Mouse (Mus musculus): ENCODE measurements around the gene Lyplal1. TPM values are rescaled to one million over a fixed set of nuclear protein-coding genes. Genes with fewer than 3 reads are reported as not detected.

Gene Lyplal1
- polyA plus RNA-seq, 1 experiment, result 5.1 TPM

GRCm38 (mm10) chr1:186102313-186102712 is 14.8 kb downstream of the Lyplal1 start:
- Histone ChIP-seq H3K4me1 (ENCODE audit: control insufficient read depth, insufficient read depth, low read length) (no peaks in the 10 kb centered on the region), H3K27ac (ENCODE audit: control insufficient read depth, insufficient read depth, low read depth, low read length) (no peak overlapping the region), H3K4me3 (ENCODE audit: control insufficient read depth, low read depth, low read length) (no peak overlapping the region), H3K36me3 (ENCODE audit: control insufficient read depth, insufficient read depth, low read length) (no peaks in the 10 kb centered on the region), H3K27me3 (ENCODE audit: control insufficient read depth, insufficient read depth, low read length) (no peaks in the 10 kb centered on the region)
- TF ChIP-seq POLR2A (IDR thresholded peaks at IDR 0.05; ENCODE audit: control insufficient read depth, low read depth, low read length), result no peak

- Histone ChIP-seq H3K27ac (ENCODE audit: control insufficient read depth, insufficient read depth, low read depth, low read length) (no peak overlapping the region), H3K36me3 (ENCODE audit: control insufficient read depth, insufficient read depth, low read length) (no peaks in the 10 kb centered on the region), H3K27me3 (ENCODE audit: control insufficient read depth, insufficient read depth, low read length) (no peaks in the 10 kb centered on the region), H3K4me3 (ENCODE audit: control insufficient read depth, low read depth, low read length) (no peak overlapping the region), H3K4me1 (ENCODE audit: control insufficient read depth, insufficient read depth, low read length) (no peaks in the 10 kb centered on the region)
- TF ChIP-seq POLR2A (IDR thresholded peaks at IDR 0.05; ENCODE audit: control insufficient read depth, low read depth, low read length), result no peak
- TF ChIP-seq CTCF (IDR thresholded peaks at IDR 0.05; ENCODE audit: control insufficient read depth, insufficient read depth, insufficient replicate concordance, low read depth, low read length), result no peak
Measured at GRCm38 (mm10) chr1:186066266-186066897, 50.7 kb downstream of the Lyplal1 start.

GRCm38 (mm10) chr1:186060041-186060440 is 57.1 kb downstream of the Lyplal1 start:
- H3K27me3 ChIP-seq (ENCODE audit: control insufficient read depth, insufficient read depth, low read length), result no peaks in the 10 kb centered on the region

GRCm38 (mm10) chr1:186054227-186054626 is 62.9 kb downstream of the Lyplal1 start:
- H3K4me1 ChIP-seq (ENCODE audit: control insufficient read depth, insufficient read depth, low read length), result no peaks in the 10 kb centered on the region
- no peak overlapping the region for H3K27ac ChIP-seq (ENCODE audit: control insufficient read depth, insufficient read depth, low read depth, low read length)
- no peaks in the 10 kb centered on the region for H3K27me3 ChIP-seq (ENCODE audit: control insufficient read depth, insufficient read depth, low read length)
- no peak for TF ChIP-seq POLR2A (IDR thresholded peaks at IDR 0.05; ENCODE audit: control insufficient read depth, low read depth, low read length)
- no peak for TF ChIP-seq CTCF (IDR thresholded peaks at IDR 0.05; ENCODE audit: control insufficient read depth, insufficient read depth, insufficient replicate concordance, low read depth, low read length)
- no peaks in the 10 kb centered on the region for H3K36me3 ChIP-seq (ENCODE audit: control insufficient read depth, insufficient read depth, low read length)
- H3K4me3 ChIP-seq (ENCODE audit: control insufficient read depth, low read depth, low read length), result no peak overlapping the region

More at GRCm38 (mm10) chr1:186060041-186060440, 57.1 kb downstream of the Lyplal1 start:
- no peaks in the 10 kb centered on the region for H3K36me3 ChIP-seq (ENCODE audit: control insufficient read depth, insufficient read depth, low read length)
- no peaks in the 10 kb centered on the region for H3K4me1 ChIP-seq (ENCODE audit: control insufficient read depth, insufficient read depth, low read length)
- TF ChIP-seq POLR2A (IDR thresholded peaks at IDR 0.05; ENCODE audit: control insufficient read depth, low read depth, low read length), result no peak
- no peak for TF ChIP-seq CTCF (IDR thresholded peaks at IDR 0.05; ENCODE audit: control insufficient read depth, insufficient read depth, insufficient replicate concordance, low read depth, low read length)
- no peak overlapping the region for H3K27ac ChIP-seq (ENCODE audit: control insufficient read depth, insufficient read depth, low read depth, low read length)
- no peak overlapping the region for H3K4me3 ChIP-seq (ENCODE audit: control insufficient read depth, low read depth, low read length)

GRCm38 (mm10) chr1:186053280-186054043 is 63.6 kb downstream of the Lyplal1 start:
- TF ChIP-seq CTCF (IDR thresholded peaks at IDR 0.05; ENCODE audit: control insufficient read depth, insufficient read depth, insufficient replicate concordance, low read depth, low read length) (no peak), POLR2A (IDR thresholded peaks at IDR 0.05; ENCODE audit: control insufficient read depth, low read depth, low read length) (no peak)
- no peak overlapping the region for H3K27ac ChIP-seq (ENCODE audit: control insufficient read depth, insufficient read depth, low read depth, low read length)
- H3K4me1 ChIP-seq (ENCODE audit: control insufficient read depth, insufficient read depth, low read length), result no peaks in the 10 kb centered on the region
- H3K27me3 ChIP-seq (ENCODE audit: control insufficient read depth, insufficient read depth, low read length), result no peaks in the 10 kb centered on the region
- no peak overlapping the region for H3K4me3 ChIP-seq (ENCODE audit: control insufficient read depth, low read depth, low read length)
- no peaks in the 10 kb centered on the region for H3K36me3 ChIP-seq (ENCODE audit: control insufficient read depth, insufficient read depth, low read length)

- Histone ChIP-seq H3K4me1 (ENCODE audit: control insufficient read depth, insufficient read depth, low read length) (no peaks in the 10 kb centered on the region), H3K36me3 (ENCODE audit: control insufficient read depth, insufficient read depth, low read length) (no peaks in the 10 kb centered on the region), H3K4me3 (ENCODE audit: control insufficient read depth, low read depth, low read length) (no peak overlapping the region), H3K27me3 (ENCODE audit: control insufficient read depth, insufficient read depth, low read length) (no peaks in the 10 kb centered on the region), H3K27ac (ENCODE audit: control insufficient read depth, insufficient read depth, low read depth, low read length) (no peak overlapping the region)
- TF ChIP-seq POLR2A (IDR thresholded peaks at IDR 0.05; ENCODE audit: control insufficient read depth, low read depth, low read length), result no peak
- no peak for TF ChIP-seq CTCF (IDR thresholded peaks at IDR 0.05; ENCODE audit: control insufficient read depth, insufficient read depth, insufficient replicate concordance, low read depth, low read length)
Measured at GRCm38 (mm10) chr1:186043709-186044452, 73.2 kb downstream of the Lyplal1 start.

GRCm38 (mm10) chr1:186041841-186042240 is 75.3 kb downstream of the Lyplal1 start:
- Histone ChIP-seq H3K4me1 (ENCODE audit: control insufficient read depth, insufficient read depth, low read length) (no peaks in the 10 kb centered on the region), H3K36me3 (ENCODE audit: control insufficient read depth, insufficient read depth, low read length) (no peaks in the 10 kb centered on the region), H3K4me3 (ENCODE audit: control insufficient read depth, low read depth, low read length) (no peak overlapping the region), H3K27me3 (ENCODE audit: control insufficient read depth, insufficient read depth, low read length) (no peaks in the 10 kb centered on the region), H3K27ac (ENCODE audit: control insufficient read depth, insufficient read depth, low read depth, low read length) (no peak overlapping the region)
- TF ChIP-seq POLR2A (IDR thresholded peaks at IDR 0.05; ENCODE audit: control insufficient read depth, low read depth, low read length) (no peak), CTCF (IDR thresholded peaks at IDR 0.05; ENCODE audit: control insufficient read depth, insufficient read depth, insufficient replicate concordance, low read depth, low read length) (no peak)
